Mouse (Mus musculus): ENCODE results near the gene Mdh2. TPM values are rescaled to one million over a fixed set of nuclear protein-coding genes. Genes with fewer than 3 reads are reported as not detected.
A peak's percentile ranks its signal among the peaks of the same experiment; 100 is the strongest.

The Mdh2 gene
- total RNA-seq, 2 experiments from 2014 or later: 910 to 1,211 TPM

DNA sequence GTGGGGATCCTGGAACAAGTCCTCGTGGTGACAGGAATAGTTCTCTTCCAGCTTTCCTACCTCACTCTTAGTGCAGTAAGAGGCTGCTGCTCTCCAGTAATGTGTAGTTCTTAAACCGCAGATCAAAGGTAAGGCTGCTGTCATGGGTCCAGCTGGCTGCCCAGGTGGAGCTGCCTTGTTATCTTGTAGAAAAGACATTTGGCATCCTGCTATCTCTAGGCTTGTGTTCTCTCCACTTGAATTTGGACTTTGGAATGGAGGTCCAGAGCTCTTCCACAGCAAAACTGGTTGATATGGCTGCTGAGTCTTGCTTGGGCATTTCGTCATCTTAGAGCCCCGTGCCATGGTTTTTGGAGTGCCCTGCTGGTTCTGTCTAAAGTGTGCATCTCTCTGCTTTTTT is 4.6 kb downstream of the Mdh2 start:
- intact Hi-C loops (cut with DNase I): no loop called here
- Histone ChIP-seq H3K27ac (no peak overlapping the region), H3K4me3 (no peak overlapping the region)
- no peak for TF ChIP-seq CTCF (IDR thresholded peaks at IDR 0.05)
- DNase-seq: no peak

DNA sequence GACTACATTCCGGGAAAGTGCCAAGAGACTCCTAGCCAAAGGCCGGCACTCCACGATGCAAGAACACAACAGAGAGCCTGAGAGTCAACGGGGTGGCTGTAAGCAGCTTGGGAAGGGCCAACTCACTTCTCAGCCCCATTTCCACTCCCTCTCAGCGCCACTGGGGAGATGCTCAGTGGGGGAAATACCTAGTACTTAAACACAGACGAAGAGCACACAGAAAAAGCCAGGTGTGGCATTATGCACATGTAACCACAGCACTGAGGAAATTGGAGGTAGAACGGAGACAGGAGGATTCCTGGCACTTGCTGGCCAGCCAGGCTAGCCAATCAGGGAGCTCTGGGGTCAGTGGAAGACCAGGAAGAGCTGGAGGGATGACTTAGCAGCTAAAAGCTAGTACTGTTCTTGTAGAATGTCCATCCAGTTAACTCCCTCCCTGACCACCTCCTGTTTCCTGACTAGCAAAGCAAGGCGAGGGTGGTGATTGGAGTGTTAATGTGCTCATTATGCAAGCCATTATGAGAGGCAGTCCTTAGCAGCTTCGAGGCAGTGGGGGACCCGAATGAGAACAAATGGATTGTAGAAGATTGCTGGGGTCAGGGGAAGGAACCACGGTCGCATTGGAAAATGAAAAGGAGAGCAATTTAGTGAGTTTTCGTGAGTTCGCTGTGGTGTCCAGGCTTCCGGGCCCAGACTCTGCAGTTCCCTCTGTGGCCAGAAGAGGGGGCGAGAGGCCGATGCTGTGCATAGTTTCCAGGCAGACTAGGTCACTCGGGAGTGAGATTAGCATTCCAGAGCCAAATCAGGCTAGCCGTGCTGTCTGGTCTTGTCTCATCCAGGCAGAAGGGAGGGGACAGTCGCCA is 15.9 kb downstream of the Mdh2 start:
- intact Hi-C loops (cut with DNase I): loop anchor here (1.0 kb wide), 1 partner anchor 61 kb away; no protein-coding TSS in a partner anchor
- peak; percentile 89 for DNase-seq
- TF ChIP-seq CTCF (IDR thresholded peaks at IDR 0.05): no peak; the same call in 1 of the 2 replicates
- peak overlapping the region; percentile 72 for H3K27ac ChIP-seq
- peak overlapping the region; percentile 63 for H3K4me3 ChIP-seq

DNA sequence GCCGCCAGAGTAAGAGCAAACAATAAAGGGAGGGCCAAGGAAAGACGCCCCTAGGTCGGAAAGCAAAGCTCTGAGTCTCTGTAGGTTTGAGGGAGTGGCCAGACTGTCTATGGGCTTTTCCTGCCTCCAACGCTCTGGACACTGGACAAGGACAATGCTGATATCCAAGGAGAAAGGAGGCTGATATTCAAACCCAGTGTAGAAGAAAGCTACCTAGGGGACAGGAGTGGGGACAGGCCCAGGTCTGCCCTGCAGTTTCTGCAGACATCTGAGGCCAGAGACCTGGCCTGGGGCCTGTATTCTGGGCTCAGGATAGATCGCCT is 16.5 kb downstream of the Mdh2 start:
- peak overlapping the region; percentile 72 for H3K27ac ChIP-seq
- H3K4me3 ChIP-seq: peak overlapping the region; percentile 63
- intact Hi-C loops (cut with DNase I): loop anchor here (1.0 kb wide), 1 partner anchor 60 kb away; no protein-coding TSS in a partner anchor
- no peak for DNase-seq
- TF ChIP-seq CTCF (IDR thresholded peaks at IDR 0.05): no peak

DNA sequence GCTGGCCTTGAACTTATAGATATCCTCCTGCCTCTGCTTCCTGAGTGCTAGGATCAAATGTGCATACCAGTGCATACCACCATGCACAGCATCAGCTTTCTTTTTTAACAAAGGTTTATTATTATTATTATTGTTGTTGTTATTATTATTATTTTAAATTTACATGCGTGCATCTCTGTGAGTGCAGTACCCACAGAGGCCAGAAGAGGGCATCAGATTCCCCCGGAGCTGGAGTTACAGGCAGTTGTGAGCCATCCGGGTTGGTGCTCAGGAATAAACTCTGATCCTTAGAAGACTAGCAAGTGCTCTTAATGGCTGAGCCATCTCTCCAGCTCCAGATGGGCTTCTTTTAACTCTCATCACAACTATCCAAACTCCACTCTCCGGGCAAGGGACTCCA is 21.5 kb downstream of the Mdh2 start:
- no peak for DNase-seq
- no peak overlapping the region for H3K27ac ChIP-seq
- TF ChIP-seq CTCF (IDR thresholded peaks at IDR 0.05): peak; percentile 54
- intact Hi-C loops (cut with DNase I): no loop called here
- H3K4me3 ChIP-seq: no peak overlapping the region

DNA sequence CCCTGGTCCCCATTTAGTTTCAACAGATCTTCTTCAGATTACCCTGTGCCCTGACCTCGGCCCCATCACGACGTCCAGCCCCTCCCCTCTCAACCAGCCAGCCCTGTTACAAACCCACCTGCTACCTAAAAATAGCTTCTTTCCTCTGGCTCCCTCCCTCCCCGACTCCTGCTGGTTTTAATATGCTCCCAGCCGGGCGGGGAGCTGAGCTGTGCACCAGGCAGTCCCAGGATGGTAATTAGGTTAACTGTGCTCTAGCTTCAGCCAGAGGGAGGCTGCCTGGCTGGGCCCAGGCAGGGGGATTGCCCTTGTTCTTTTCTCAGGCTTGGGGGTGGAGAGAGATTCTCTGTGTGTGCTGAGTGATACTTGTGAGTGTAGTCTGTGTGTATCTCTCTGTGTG is 22.6 kb downstream of the Mdh2 start:
- Histone ChIP-seq H3K27ac (peak overlapping the region; percentile 65), H3K4me3 (no peak overlapping the region)
- no peak for TF ChIP-seq CTCF (IDR thresholded peaks at IDR 0.05)
- intact Hi-C loops (cut with DNase I): no loop called here
- peak; percentile 64 for DNase-seq

DNA sequence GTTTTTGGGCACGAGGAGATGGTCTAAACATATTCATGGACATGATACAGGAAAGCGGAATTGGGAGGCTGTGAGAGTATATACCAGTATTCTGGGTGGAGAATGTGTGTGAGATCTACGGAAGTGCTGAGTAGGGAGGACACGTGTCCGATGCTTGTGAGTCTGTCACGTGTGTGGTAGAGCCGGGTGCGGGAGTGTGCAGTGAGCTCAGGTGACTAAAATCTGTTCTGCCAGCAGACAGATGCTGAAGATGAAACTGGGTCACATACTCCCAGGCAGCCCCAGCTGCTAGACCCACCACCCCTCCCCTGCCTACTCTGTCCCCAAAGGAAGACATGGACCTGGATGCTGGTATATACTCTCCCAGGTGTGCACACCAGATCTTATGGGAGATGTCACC is 24.4 kb downstream of the Mdh2 start:
- intact Hi-C loops (cut with DNase I): no loop called here
- Histone ChIP-seq H3K4me3 (no peak overlapping the region), H3K27ac (no peak overlapping the region)
- TF ChIP-seq CTCF (IDR thresholded peaks at IDR 0.05): no peak
- no peak for DNase-seq

DNA sequence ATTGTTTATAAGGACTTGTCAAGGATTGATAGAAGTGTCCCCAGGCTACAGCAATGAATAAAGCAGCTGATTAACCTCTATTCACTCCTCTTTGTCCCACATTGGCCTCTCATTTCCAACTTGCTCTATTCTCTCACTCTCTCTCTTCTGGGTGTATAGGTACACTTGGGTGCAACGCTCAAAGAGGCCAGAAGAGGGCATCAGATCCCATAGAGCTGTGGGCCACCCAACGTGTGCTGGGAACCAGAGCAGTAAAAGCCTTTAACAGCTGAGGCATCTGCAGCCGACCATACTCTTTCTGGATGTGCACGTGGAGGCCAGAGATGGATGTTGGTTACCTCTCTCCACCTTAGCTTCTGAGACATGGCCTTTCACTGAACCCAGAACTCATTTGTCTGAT is 24.9 kb downstream of the Mdh2 start:
- Histone ChIP-seq H3K27ac (no peak overlapping the region), H3K4me3 (no peak overlapping the region)
- intact Hi-C loops (cut with DNase I): no loop called here
- no peak for DNase-seq
- no peak for TF ChIP-seq CTCF (IDR thresholded peaks at IDR 0.05)

DNA sequence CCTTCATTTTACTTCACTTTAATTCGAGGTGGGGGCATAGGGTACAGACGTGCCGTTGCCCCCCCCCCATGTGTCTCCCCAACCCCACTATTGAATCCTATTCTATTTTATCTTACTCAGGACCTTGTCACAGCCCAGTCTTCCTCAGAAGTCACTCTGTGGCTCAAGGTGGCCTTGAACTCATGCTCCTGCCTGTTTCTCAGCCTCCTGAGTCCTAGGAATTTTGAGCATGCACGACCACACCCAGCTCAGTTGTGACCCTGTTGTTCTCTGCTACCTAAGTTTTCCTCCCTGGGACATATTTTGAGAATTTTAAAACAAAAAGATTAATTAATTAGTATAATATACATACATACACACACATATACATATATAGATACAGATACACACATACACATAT is 25.4 kb downstream of the Mdh2 start:
- no peak overlapping the region for H3K27ac ChIP-seq
- intact Hi-C loops (cut with DNase I): no loop called here
- TF ChIP-seq CTCF (IDR thresholded peaks at IDR 0.05): no peak
- DNase-seq: no peak
- H3K4me3 ChIP-seq: no peak overlapping the region

DNA sequence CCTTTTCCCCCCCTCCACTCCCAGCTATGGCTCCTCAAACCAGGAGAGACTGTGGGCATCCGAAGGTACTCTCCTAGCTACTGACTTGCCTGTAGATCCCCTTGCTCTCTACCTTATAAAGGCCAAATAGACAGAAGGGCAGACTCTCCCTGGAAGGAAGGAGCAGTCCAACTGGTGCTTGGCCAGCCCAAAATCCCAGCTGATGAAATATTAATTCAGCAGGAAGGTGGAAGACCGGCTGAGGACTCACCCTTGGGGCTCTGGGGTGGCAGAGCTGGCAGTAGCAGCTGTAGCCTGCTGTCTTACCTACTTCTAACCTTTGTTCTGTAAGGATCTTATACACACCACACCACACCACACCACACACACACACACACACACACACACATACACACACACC is 26.5 kb downstream of the Mdh2 start:
- no peak for DNase-seq
- no peak overlapping the region for H3K4me3 ChIP-seq
- intact Hi-C loops (cut with DNase I): loop anchor here (5.0 kb wide), 1 partner anchor 38 kb away; no protein-coding TSS in a partner anchor
- H3K27ac ChIP-seq: no peak overlapping the region
- TF ChIP-seq CTCF (IDR thresholded peaks at IDR 0.05): no peak

DNA sequence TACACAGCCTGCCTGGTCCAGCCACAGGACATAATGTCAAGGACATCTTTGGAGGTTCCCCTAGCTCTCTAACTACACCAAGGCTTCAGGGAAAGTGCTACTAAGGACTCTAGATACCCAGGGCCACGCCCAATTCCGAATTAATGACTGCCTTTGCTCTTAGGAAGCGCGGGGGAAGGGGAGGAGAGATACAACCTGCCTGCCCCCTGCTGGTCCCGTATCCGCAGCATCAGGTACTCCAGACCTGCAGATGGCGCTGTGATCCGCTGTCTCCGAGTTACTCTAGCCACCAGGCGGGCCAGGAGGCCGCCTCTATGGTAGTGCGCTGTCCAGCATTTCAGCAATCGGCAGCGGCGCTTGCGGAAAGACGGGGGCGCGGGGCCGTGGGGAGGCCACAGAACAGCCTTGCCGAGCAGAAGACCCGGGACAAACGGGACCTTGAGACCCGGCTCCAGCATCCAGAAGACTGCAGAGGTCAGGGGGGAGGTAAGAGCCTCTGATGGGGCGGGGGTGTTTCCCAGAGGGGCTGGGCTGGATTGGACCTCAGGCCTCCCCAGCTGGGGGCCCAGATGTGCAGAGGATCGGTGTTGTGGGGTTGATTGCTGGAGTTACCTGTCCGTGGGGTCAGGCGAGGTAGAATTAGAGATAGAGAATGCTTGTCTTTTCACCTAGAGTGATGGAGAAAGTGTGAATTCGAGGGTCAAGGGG is 28.4 kb downstream of the Mdh2 start, which contains the start of gene Srrm3:
Gene Srrm3, plus strand, starts transcription at position 336 of the 708 bp plus-strand sequence.
- TF ChIP-seq CTCF (IDR thresholded peaks at IDR 0.05): no peak; the same call in 1 of the 2 replicates
- peak; percentile 92 for DNase-seq
- no peak within 1 kb of the TSS for H3K4me3 ChIP-seq
- intact Hi-C loops (cut with DNase I): loop anchor here (5.0 kb wide), 1 partner anchor 36 kb away; no protein-coding TSS in a partner anchor
- H3K27ac ChIP-seq: no peak within 1 kb of the TSS

DNA sequence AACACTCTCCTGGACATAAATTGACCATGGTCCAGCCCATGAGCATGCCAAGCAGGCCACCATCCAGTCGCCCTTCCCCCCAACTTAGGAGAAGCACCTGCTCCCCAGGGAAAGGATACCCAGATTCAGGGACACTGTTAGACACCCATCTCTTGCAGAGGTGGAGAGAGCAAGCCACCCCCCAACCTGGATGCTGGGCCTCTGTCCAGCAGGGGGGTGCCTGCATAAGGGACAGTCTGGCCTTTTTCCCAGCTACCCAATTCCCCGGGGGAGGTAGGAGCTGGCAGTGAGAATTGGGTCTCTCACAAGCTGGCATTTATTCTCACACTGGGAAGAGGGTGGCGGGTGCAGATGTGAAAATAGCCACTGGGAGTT is 29.0 kb downstream of the Mdh2 start:
- H3K4me3 ChIP-seq: no peak overlapping the region
- no peak for TF ChIP-seq CTCF (IDR thresholded peaks at IDR 0.05)
- DNase-seq: no peak
- intact Hi-C loops (cut with DNase I): loop anchor here (5.0 kb wide), 1 partner anchor 35 kb away; no protein-coding TSS in a partner anchor
- no peak overlapping the region for H3K27ac ChIP-seq

DNA sequence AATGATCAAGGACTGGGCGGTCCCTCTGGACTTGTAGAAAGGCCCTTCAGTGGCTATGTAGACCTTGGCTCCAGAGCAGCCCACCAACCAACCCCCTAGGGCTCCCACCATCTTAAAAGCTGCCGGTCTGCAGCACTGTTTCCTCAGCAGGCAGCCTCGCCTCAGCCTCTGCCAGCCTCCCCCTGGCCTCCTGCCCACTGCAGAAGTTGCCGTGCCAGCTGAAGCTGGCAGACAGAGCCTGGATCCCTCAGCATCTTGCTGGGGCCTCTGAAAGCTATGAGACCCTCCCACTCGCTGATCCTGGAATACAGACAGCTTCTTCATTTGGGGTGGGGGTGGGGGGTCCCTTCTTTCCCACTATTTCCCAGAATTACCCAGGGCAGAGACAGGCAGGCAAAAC is 34.7 kb downstream of the Mdh2 start:
- Histone ChIP-seq H3K4me3 (no peak overlapping the region), H3K27ac (no peak overlapping the region)
- peak; percentile 34 for DNase-seq
- intact Hi-C loops (cut with DNase I): no loop called here
- TF ChIP-seq CTCF (IDR thresholded peaks at IDR 0.05): no peak

DNA sequence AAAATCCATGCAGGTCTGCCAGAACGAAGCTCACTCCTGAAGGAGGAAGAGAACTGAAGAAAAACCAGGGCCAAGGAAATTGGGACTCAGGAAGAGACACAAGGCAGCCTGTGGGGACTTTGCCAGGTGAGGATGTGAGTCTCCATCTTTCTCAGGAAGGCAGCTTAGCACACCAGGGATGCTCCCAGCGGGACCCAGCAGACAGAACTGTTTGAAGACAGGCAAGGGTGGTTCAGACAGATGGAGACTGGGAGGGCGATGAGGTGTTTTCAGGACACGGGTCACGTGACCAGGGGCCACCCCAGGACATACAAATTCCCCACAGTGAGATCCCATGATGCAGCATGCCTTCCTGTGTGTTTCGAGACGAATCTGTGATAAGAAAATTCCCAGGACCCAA is 40.2 kb downstream of the Mdh2 start:
- DNase-seq: no peak
- intact Hi-C loops (cut with DNase I): no loop called here
- H3K4me3 ChIP-seq: no peak overlapping the region
- TF ChIP-seq CTCF (IDR thresholded peaks at IDR 0.05): no peak
- no peak overlapping the region for H3K27ac ChIP-seq
